Comparison of ENCODE assay signal across 9 mouse cellular contexts in genomic region chr1:133134881-133135280, GRCm38 (mm10). TPM values are rescaled to one million over a fixed set of nuclear protein-coding genes. Genes with fewer than 3 reads are reported as not detected.
DNase-seq lines count a peak whose midpoint lies in the region; ATAC-seq and TF ChIP-seq lines count a peak whose summit lies in the region.
"Had no signal": no experiment of that assay in that cellular context is flagged by ENCODE, and none has a peak within 500 bp of the region (broad histone marks: within the 10 kb centered on the region; RNA-seq: fewer than 3 reads in every experiment).

No protein-coding gene starts in this region.

- peak overlapping the region; percentile 88 for H3K4me3 ChIP-seq in gastrocnemius, adult 2 months
- peak overlapping the region; percentile 84 to 94 for H3K4me3 ChIP-seq in MEL (ENCODE audit: control insufficient read depth in 1 of 2, insufficient read depth in 1 of 2, low read depth in 2 of 2, low read length in 2 of 2)
- H3K4me3 ChIP-seq in heart, embryonic 15.5 days = peak overlapping the region; percentile 82
- peak overlapping the region; percentile 98; the same call in 1 of the 2 replicates for H3K4me3 ChIP-seq in limb, embryonic 11.5 days (ENCODE audit: low read depth, low read length)
- H3K4me3 ChIP-seq in neural tube, embryonic 14.5 days (ENCODE audit: low read depth, low read length) = peak overlapping the region; percentile 97

- H3K27me3 ChIP-seq in MEL (ENCODE audit: control insufficient read depth in 1 of 2, insufficient read depth in 2 of 2, low read length in 2 of 2) = no peaks in the 10 kb centered on the region
- no peaks in the 10 kb centered on the region for H3K27me3 ChIP-seq in heart, embryonic 15.5 days
- no peaks in the 10 kb centered on the region for H3K27me3 ChIP-seq in limb, embryonic 11.5 days (ENCODE audit: control insufficient read depth, insufficient read depth, low read length)
- peaks cover 3% of the 10 kb centered on the region; the same call in 1 of the 2 replicates for H3K27me3 ChIP-seq in neural tube, embryonic 14.5 days (ENCODE audit: control insufficient read depth, insufficient read depth, low read length)
- H3K27me3 ChIP-seq: Patski had no signal

- peak overlapping the region; percentile 100 for H3K27ac ChIP-seq in gastrocnemius, adult 2 months
- no peak overlapping the region for H3K27ac ChIP-seq in MEL (ENCODE audit: control insufficient read depth, low read depth, low read length)
- H3K27ac ChIP-seq in heart, embryonic 15.5 days = 0 out of 2 replicates have a peak overlapping the region, but pooled peaks have one; percentile 36
- H3K27ac ChIP-seq in limb, embryonic 11.5 days (replicated peaks; ENCODE audit: low read depth, low read length) = no peak overlapping the region
- H3K27ac ChIP-seq in neural tube, embryonic 14.5 days (ENCODE audit: low read depth, low read length) = no peak overlapping the region

- TF ChIP-seq CTCF in gastrocnemius, adult 2 months (IDR thresholded peaks at IDR 0.05) = no peak
- TF ChIP-seq CTCF in MEL (IDR thresholded peaks at IDR 0.05 in 2 of 3, conservative IDR thresholded peaks at IDR 0.05 in 1 of 3; ENCODE audit: control insufficient read depth in 1 of 3, insufficient read depth in 1 of 3, low read depth in 2 of 3, low read length in 3 of 3, poor library complexity in 1 of 3, severe bottlenecking in 1 of 3) = no peak

- no peak for TF ChIP-seq RAD21 in MEL (IDR thresholded peaks at IDR 0.05; ENCODE audit: low read depth, low read length)

- TF ChIP-seq EP300 in MEL (IDR thresholded peaks at IDR 0.05; ENCODE audit: low read depth in 1 of 2, low read length in 2 of 2) = no peak

- DNase-seq in gastrocnemius, adult 2 months = peak; percentile 44
- no peak for DNase-seq in gastrocnemius, adult 8-10 months (ENCODE audit: low spot score in 2 of 2)
- peak; percentile 60 for DNase-seq in MEL (ENCODE audit: low read depth, low spot score)
- no peak for DNase-seq in limb, embryonic 11.5 days (ENCODE audit: low spot score)
- no peak for DNase-seq in cerebellum, adult 18-20 months
- DNase-seq in left cerebral cortex, adult 11 months (ENCODE audit: low spot score) = no peak

- peaks cover 28 to 40% of the 10 kb centered on the region in 2 experiments for H3K36me3 ChIP-seq in MEL (ENCODE audit: control insufficient read depth in 1 of 2, insufficient read depth in 2 of 2, low read length in 2 of 2)
- H3K36me3 ChIP-seq in heart, embryonic 15.5 days = peaks cover 35% of the 10 kb centered on the region
- H3K36me3 ChIP-seq in limb, embryonic 11.5 days (ENCODE audit: control insufficient read depth, insufficient read depth, low read length) = peaks cover 20% of the 10 kb centered on the region
- peaks cover 21% of the 10 kb centered on the region for H3K36me3 ChIP-seq in neural tube, embryonic 14.5 days (ENCODE audit: control insufficient read depth, insufficient read depth, low read length)

- 5% methylated on average over 4 of the region's 4 CpGs for WGBS in heart, embryonic 15.5 days
- WGBS in limb, embryonic 11.5 days = 69% methylated on average over 4 of the region's 4 CpGs
- WGBS in neural tube, embryonic 14.5 days = 59% methylated on average over 4 of the region's 4 CpGs

- peak overlapping the region; percentile 96 for H3K4me2 ChIP-seq in heart, embryonic 15.5 days
- H3K4me2 ChIP-seq in limb, embryonic 11.5 days (ENCODE audit: low read depth, severe bottlenecking) = peak overlapping the region; percentile 99
- H3K4me2 ChIP-seq in neural tube, embryonic 14.5 days (ENCODE audit: low read depth, low read length) = peak overlapping the region; percentile 100

- ATAC-seq in heart, embryonic 15.5 days (replicated peaks; ENCODE audit: insufficient number of reproducible peaks, insufficient read depth, low FRiP score, low read depth) = no peak
- no peak for ATAC-seq in limb, embryonic 11.5 days (ENCODE audit: insufficient number of reproducible peaks, low FRiP score, low TSS enrichment, low read depth)
- ATAC-seq in neural tube, embryonic 14.5 days (ENCODE audit: low read depth) = no peak
- ATAC-seq: Patski had no signal

- H3K79me2 ChIP-seq in MEL (ENCODE audit: control insufficient read depth, insufficient read depth, low read length, poor library complexity) = peaks cover 79% of the 10 kb centered on the region

- peaks cover 4 to 8% of the 10 kb centered on the region in 2 experiments; a peak in 3 of 4 replicates for H3K4me1 ChIP-seq in MEL (ENCODE audit: control insufficient read depth in 1 of 2, insufficient read depth in 2 of 2, low read length in 2 of 2)
- peaks cover 36% of the 10 kb centered on the region for H3K4me1 ChIP-seq in heart, embryonic 15.5 days (replicated peaks)
- peaks cover 21% of the 10 kb centered on the region for H3K4me1 ChIP-seq in limb, embryonic 11.5 days (ENCODE audit: control insufficient read depth, insufficient read depth, low read length)
- H3K4me1 ChIP-seq in neural tube, embryonic 14.5 days (ENCODE audit: control insufficient read depth, insufficient read depth, low read length) = peaks cover 30% of the 10 kb centered on the region

- peak overlapping the region; percentile 68 for H3K9ac ChIP-seq in MEL (ENCODE audit: control insufficient read depth, low read depth, low read length, poor library complexity, severe bottlenecking)
- peak overlapping the region; percentile 97 for H3K9ac ChIP-seq in heart, embryonic 15.5 days
- H3K9ac ChIP-seq in limb, embryonic 11.5 days (ENCODE audit: low read length) = no peak overlapping the region
- H3K9ac ChIP-seq in neural tube, embryonic 14.5 days (replicated peaks; ENCODE audit: low read depth, low read length) = no peak overlapping the region

- H3K9me3 ChIP-seq in MEL (replicated peaks; ENCODE audit: insufficient read depth, low read length) = no peaks in the 10 kb centered on the region
- no peaks in the 10 kb centered on the region for H3K9me3 ChIP-seq in heart, embryonic 15.5 days (replicated peaks)
- no peaks in the 10 kb centered on the region for H3K9me3 ChIP-seq in limb, embryonic 11.5 days (ENCODE audit: control insufficient read depth, low read length)
- no peaks in the 10 kb centered on the region for H3K9me3 ChIP-seq in neural tube, embryonic 14.5 days (ENCODE audit: control insufficient read depth, low read length)

- no peak for TF ChIP-seq POLR2A in MEL (IDR thresholded peaks at IDR 0.05; ENCODE audit: control insufficient read depth in 1 of 2, insufficient read depth in 1 of 2, low read depth in 1 of 2, low read length in 2 of 2, poor library complexity in 1 of 2)

- intact Hi-C loops in gastrocnemius, adult 2 months (cut with DNase I) = loop anchor here (10.0 kb wide), 1 partner anchor 950 kb away; no protein-coding TSS in a partner anchor

TF ChIP-seq in MEL, 35 proteins besides CTCF, POLR2A, EP300 and RAD21:
- TF ChIP-seq RCOR1 (IDR thresholded peaks at IDR 0.05; ENCODE audit: low read depth, low read length) = no peak
- no peak for TF ChIP-seq ZMIZ1 (IDR thresholded peaks at IDR 0.05; ENCODE audit: low read depth, low read length)
- TF ChIP-seq UBTF (IDR thresholded peaks at IDR 0.05; ENCODE audit: borderline replicate concordance, insufficient read depth, low read depth, low read length) = 0 out of 2 replicates have a peak, but pooled peaks have one; percentile 45

RNA-seq across cellular contexts. Expression of gene Ppp1r15b, which starts 3.9 kb away (rescaled TPM):
- 10 to 100 TPM; 16.4 to 18.6 TPM for total RNA-seq in gastrocnemius, adult 2 months (2021)
- total RNA-seq in gastrocnemius, adult 8-10 months (2022) = 10 to 100 TPM; 14.8 to 18.2 (median 16.3) TPM
- 53.1 and 60.9 TPM in 2 replicates for total RNA-seq in MEL (2012; rRNA removed)
- polyA plus RNA-seq in MEL (2012; ENCODE audit: insufficient read depth in 1 of 2, insufficient read length in 2 of 2, low read depth in 1 of 2, low replicate concordance in 2 of 2, missing spikeins in 1 of 2) = 10 to 100 TPM in 1 of 2 experiments, not detected in 1; 56.3 TPM
- 20.2 and 24.3 TPM in 2 replicates for polyA plus RNA-seq in heart, embryonic 15.5 days (2015; fragmentation: Nextera tagmentation; extraction: Ambion mirVana)
- 46.7 and 55.6 TPM in 2 replicates for polyA plus RNA-seq in limb, embryonic 11.5 days (2014; fragmentation: Nextera tagmentation; extraction: Ambion mirVana)
- polyA plus RNA-seq in neural tube, embryonic 14.5 days (2014; fragmentation: Nextera tagmentation; extraction: Ambion mirVana) = 25.9 and 37.1 TPM in 2 replicates

RNA-seq across cellular contexts. Expression of gene Plekha6, which starts 29.1 kb away (rescaled TPM):
- total RNA-seq in gastrocnemius, adult 2 months (2021) = 10 to 100 TPM in 1 of 2 experiments, 1 to 10 TPM in 1; 7.4 to 12.5 TPM
- 10 to 100 TPM in 3 of 4 experiments, 1 to 10 TPM in 1; 6.6 to 15.1 (median 11.8) TPM for total RNA-seq in gastrocnemius, adult 8-10 months (2022)
- total RNA-seq in MEL (2012; rRNA removed) = 11.8 and 14.5 TPM in 2 replicates
- polyA plus RNA-seq in MEL (2012; ENCODE audit: insufficient read depth in 1 of 2, insufficient read length in 2 of 2, low read depth in 1 of 2, low replicate concordance in 2 of 2, missing spikeins in 1 of 2) = 10 to 100 TPM in 1 of 2 experiments, not detected in 1; 28.5 TPM
- polyA plus RNA-seq in heart, embryonic 15.5 days (2015; fragmentation: Nextera tagmentation; extraction: Ambion mirVana) = 12.2 and 13.8 TPM in 2 replicates
- polyA plus RNA-seq in limb, embryonic 11.5 days (2014; fragmentation: Nextera tagmentation; extraction: Ambion mirVana) = 0.75 and 0.87 TPM in 2 replicates
- 25.5 and 27.9 TPM in 2 replicates for polyA plus RNA-seq in neural tube, embryonic 14.5 days (2014; fragmentation: Nextera tagmentation; extraction: Ambion mirVana)

Comparison
In these comparisons a context has a peak if more than half of its experiments do, and no peak if none do; other contexts are left out.
1. DNase-seq: peak in gastrocnemius, adult 2 months (single experiment) and MEL (single experiment); none in gastrocnemius, adult 8-10 months (0 of 2), limb, embryonic 11.5 days (single experiment), cerebellum, adult 18-20 months (0 of 2) and left cerebral cortex, adult 11 months (single experiment).
2. H3K27ac ChIP-seq: peak in gastrocnemius, adult 2 months (single experiment) and heart, embryonic 15.5 days (single experiment); none in MEL (single experiment), limb, embryonic 11.5 days (single experiment) and neural tube, embryonic 14.5 days (single experiment).
3. H3K9ac ChIP-seq: peak in MEL (single experiment) and heart, embryonic 15.5 days (single experiment); none in limb, embryonic 11.5 days (single experiment) and neural tube, embryonic 14.5 days (single experiment).
4. Peak in every context shown above with its lines, with median percentiles within 50 percentile points of each other: H3K4me3 ChIP-seq and H3K4me2 ChIP-seq.